Mouse (Mus musculus): ENCODE results near the gene Slc47a2.

DNA sequence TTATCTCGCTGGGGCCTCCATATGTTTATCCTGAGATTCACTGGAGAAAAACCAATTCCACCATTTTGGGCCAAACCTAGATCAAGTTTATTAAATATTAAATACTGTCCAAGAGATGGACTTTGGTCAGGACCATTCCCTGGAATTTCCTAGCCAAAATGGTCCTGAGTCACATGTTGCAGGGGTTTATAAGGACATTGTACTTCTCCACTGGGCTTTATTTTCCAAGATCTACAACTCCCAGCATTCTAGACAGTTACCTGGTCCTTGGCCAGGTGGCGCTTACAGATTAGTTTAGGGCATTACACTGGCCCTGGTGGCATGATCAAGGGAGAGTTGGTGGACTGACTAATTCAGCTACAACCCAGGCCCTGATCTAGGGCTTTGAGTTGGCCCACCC lies 47.1 kb downstream of the Slc47a2 start:
- TF ChIP-seq MAFK (IDR thresholded peaks at IDR 0.05; ENCODE audit: insufficient read depth, low read depth, low read length) = no peak
- TF ChIP-seq ZC3H11A (IDR thresholded peaks at IDR 0.05; ENCODE audit: borderline replicate concordance, low read depth, low read length) = no peak
